Mouse (Mus musculus) neural tube, embryonic 14.5 days (tissue): ENCODE results near the gene Lmntd1. TPM values are rescaled to one million over a fixed set of nuclear protein-coding genes. Genes with fewer than 3 reads are reported as not detected.

Source experiments
- ATAC-seq: fragments of 200-750 bp; cut with Nextera tagmentation; 2 replicates; pipeline ENCODE4 v1.8.0; 2017; ENCODE audit warnings: low read depth, mild to moderate bottlenecking, moderate TSS enrichment, moderate library complexity
- H3K27ac ChIP-seq: fragments of 300-500 bp; sonication (generic); 2 replicates; pipeline ENCODE4 v1.5.1; 2014; ENCODE audit warnings: low read depth, mild to moderate bottlenecking, control low read depth, low read length, moderate library complexity, mixed read lengths
- H3K27me3 ChIP-seq: fragments of 300-500 bp; sonication (generic); 2 replicates; pipeline ENCODE4 v1.6.1; 2014; ENCODE audit warnings: low read length; ENCODE audit not compliant: control insufficient read depth, insufficient read depth
- H3K36me3 ChIP-seq: fragments of 300-500 bp; sonication (generic); 2 replicates; pipeline ENCODE4 v1.6.1; 2014; ENCODE audit warnings: low read length, mixed read lengths; ENCODE audit not compliant: control insufficient read depth, insufficient read depth
- H3K4me1 ChIP-seq: fragments of 300-500 bp; sonication (generic); 2 replicates; pipeline ENCODE4 v1.6.1; 2014; ENCODE audit warnings: low read length; ENCODE audit not compliant: control insufficient read depth, insufficient read depth
- H3K4me2 ChIP-seq: fragments of 300-500 bp; sonication (generic); 2 replicates; pipeline ENCODE4 v1.6.1; 2014; ENCODE audit warnings: mild to moderate bottlenecking, low read depth, low read length, control low read depth
- H3K4me3 ChIP-seq: fragments of 300-500 bp; sonication (generic); 2 replicates; pipeline ENCODE4 v1.5.1; 2014; ENCODE audit warnings: low read depth, low read length, control low read depth, mixed read lengths
- H3K9ac ChIP-seq: fragments of 300-500 bp; sonication (generic); replicated peaks from 2 replicates; pipeline ENCODE4 v1.6.1; 2014; ENCODE audit warnings: low read depth, mild to moderate bottlenecking, control low read depth, low read length, mixed read lengths
- H3K9me3 ChIP-seq: fragments of 300-500 bp; sonication (generic); 2 replicates; pipeline ENCODE4 v1.6.1; 2016; ENCODE audit warnings: low read length; ENCODE audit not compliant: control insufficient read depth
- WGBS: fragments of 180-500 bp; shearing (Covaris S2); extraction: QIAGEN DNeasy Blood & Tissue Kit; methylation state at CpG from one replicate; pipeline ENCODE4 v1.1.7; 2014; 5-methylcytosine and 5-hydroxymethylcytosine counted together
- polyA plus RNA-seq: library from polyadenylated mRNA; unstranded; fragments of >200 nt; fragmentation: Nextera tagmentation; extraction: Ambion mirVana; gene quantifications from 2 replicates; pipeline ENCODE4 v1.2.1, GENCODE M21; 2014

Gene Lmntd1
- polyA plus RNA-seq, 1 experiment from 2014 or later, result 0.16 TPM

DNA sequence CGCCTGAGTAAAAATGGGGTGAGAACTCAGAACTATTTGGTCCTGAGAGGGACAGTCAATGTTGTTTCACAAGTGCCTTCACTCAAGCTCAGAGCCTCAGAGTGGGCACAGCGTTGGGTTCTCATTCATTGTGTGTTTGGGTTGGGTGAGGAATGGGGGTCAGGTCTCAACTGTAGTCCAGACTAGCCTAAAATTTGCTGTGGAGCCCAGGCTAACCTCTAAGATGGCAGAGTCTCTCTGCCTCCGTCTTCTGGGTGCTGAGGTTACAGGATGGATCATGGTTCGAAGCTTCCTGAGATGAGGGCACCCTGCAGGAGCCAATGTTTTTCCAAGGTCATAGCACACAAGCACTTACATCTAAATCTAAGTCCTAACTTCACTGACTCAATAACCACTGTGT is 37.4 kb downstream of the Lmntd1 start:
- Histone ChIP-seq H3K4me1 (peaks cover 5% of the 10 kb centered on the region; the same call in 1 of the 2 replicates), H3K27ac (no peak overlapping the region), H3K9ac (no peak overlapping the region), H3K4me3 (no peak overlapping the region), H3K36me3 (no peaks in the 10 kb centered on the region), H3K27me3 (no peaks in the 10 kb centered on the region), H3K4me2 (no peak overlapping the region), H3K9me3 (no peaks in the 10 kb centered on the region)
- ATAC-seq, result no peak
- WGBS, result 92% methylated on average over 4 of the region's 4 CpGs

DNA sequence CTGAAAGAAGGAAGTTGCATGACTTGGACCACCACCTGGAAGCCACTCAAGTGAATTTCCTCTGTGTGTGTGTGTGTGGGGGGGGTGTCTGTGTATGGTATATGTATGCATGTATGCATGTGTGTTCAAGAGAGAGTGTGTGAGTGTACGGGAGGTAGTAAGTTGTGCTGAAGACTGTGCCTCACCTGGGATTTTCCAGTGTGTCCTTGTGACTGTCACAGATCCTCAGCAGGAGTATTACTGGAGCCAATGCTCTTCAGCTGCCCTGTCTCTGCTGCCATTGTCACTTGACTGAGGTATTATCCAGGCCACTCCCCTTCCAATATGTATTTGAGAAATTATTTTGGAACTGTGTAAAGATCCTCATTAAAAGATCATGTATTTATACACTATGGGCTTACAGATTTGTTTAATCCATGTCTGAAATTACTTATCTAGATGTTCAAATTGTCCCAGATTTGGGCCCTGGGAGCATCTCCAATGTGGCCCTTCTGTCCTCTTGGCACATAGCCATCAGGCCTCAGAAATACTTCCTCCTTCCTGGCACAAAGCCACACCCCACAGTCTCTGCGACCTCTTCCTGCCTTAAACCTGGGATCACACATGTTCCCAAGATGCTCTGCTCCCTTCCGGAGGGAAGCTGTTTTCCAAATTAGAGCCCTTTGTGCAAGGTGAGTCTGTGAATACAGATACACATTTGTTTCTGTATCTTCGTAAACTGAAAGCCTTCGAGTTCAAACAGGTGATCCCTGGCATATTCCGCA is 40.7 kb downstream of the Lmntd1 start:
- H3K9ac ChIP-seq, result no peak overlapping the region
- no peak overlapping the region for H3K4me2 ChIP-seq
- no peaks in the 10 kb centered on the region for H3K27me3 ChIP-seq
- ATAC-seq, result no peak
- H3K36me3 ChIP-seq, result no peaks in the 10 kb centered on the region
- no peak overlapping the region for H3K27ac ChIP-seq
- H3K4me1 ChIP-seq, result no peaks in the 10 kb centered on the region; the same call in 1 of the 2 replicates
- H3K9me3 ChIP-seq, result no peaks in the 10 kb centered on the region
- no peak overlapping the region for H3K4me3 ChIP-seq
- WGBS, result 87% methylated on average over 6 of the region's 6 CpGs

DNA sequence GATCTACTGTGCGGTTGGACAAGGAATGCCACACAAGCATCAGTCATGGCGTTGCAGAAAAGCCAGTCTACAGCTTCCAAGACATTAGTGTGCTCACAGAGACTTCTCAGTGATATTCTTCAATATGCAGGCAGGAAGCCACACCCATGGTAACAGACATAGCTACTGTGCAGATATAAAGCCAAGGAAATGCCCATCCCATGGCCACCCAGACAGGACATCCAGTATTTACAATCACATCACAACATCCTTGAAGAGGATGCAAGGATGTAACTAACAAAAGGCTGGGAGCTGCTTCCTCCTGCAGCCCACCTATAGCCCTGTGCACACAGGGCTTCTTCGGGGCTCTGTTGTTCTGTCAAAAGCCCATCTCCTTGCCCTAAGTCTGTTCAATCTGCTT is 45.4 kb downstream of the Lmntd1 start:
- H3K36me3 ChIP-seq, result no peaks in the 10 kb centered on the region
- H3K27ac ChIP-seq, result no peak overlapping the region
- no peaks in the 10 kb centered on the region for H3K9me3 ChIP-seq
- no peaks in the 10 kb centered on the region for H3K27me3 ChIP-seq
- H3K4me2 ChIP-seq, result no peak overlapping the region
- WGBS, result 83% methylated on average over 3 of the region's 3 CpGs
- H3K4me1 ChIP-seq, result no peaks in the 10 kb centered on the region
- no peak for ATAC-seq
- H3K9ac ChIP-seq, result no peak overlapping the region
- H3K4me3 ChIP-seq, result no peak overlapping the region

DNA sequence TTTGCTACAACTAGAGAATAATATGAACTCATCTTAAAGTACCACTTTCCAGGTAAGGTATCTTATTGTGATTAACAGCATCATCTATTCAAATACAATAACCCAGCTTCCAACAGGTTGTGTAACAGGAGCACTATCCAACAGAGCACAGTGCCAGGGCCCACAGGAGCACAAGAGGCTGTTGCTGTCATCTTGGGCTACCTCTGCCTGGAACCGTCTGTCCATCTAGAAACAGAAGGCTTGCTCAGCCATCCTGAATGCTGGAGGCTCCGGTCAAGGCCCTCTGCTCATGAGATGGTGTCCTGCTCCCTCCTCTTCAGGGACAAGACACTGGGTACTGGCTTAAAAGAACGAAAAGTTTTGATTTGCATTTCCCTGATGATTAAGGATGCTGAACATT is 46.3 kb downstream of the Lmntd1 start:
- no peak overlapping the region for H3K4me3 ChIP-seq
- no peaks in the 10 kb centered on the region for H3K4me1 ChIP-seq
- H3K4me2 ChIP-seq, result no peak overlapping the region
- H3K36me3 ChIP-seq, result no peaks in the 10 kb centered on the region
- H3K27ac ChIP-seq, result no peak overlapping the region
- no peaks in the 10 kb centered on the region for H3K9me3 ChIP-seq
- no peak overlapping the region for H3K9ac ChIP-seq
- ATAC-seq, result no peak
- H3K27me3 ChIP-seq, result no peaks in the 10 kb centered on the region
- WGBS, result 87% methylated on average over 3 of the region's 3 CpGs

DNA sequence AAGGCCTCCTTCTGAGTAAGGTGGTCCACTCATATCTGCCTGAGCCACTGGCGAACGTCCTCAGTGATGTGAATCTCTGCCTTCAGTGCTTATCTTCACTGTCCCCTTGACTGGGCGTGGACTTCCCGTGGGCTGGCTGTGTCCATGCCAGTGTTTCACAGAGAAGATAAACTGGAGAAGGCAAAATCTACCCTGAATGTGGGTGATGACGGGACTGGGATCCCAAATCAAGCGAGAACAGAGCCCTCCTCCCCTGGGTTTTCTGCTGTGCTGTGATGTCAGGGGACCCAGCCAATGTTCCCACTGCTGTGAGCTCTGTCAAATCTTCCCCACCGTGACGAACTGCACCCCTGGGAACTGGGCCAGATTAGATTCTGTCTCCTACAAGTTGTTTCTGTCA is 46.8 kb downstream of the Lmntd1 start:
- ATAC-seq, result no peak
- H3K9me3 ChIP-seq, result no peaks in the 10 kb centered on the region
- H3K4me2 ChIP-seq, result no peak overlapping the region
- H3K4me1 ChIP-seq, result no peaks in the 10 kb centered on the region
- H3K4me3 ChIP-seq, result no peak overlapping the region
- H3K27ac ChIP-seq, result no peak overlapping the region
- H3K36me3 ChIP-seq, result no peaks in the 10 kb centered on the region
- WGBS, result 77% methylated on average over 8 of the region's 8 CpGs
- no peaks in the 10 kb centered on the region for H3K27me3 ChIP-seq
- no peak overlapping the region for H3K9ac ChIP-seq

DNA sequence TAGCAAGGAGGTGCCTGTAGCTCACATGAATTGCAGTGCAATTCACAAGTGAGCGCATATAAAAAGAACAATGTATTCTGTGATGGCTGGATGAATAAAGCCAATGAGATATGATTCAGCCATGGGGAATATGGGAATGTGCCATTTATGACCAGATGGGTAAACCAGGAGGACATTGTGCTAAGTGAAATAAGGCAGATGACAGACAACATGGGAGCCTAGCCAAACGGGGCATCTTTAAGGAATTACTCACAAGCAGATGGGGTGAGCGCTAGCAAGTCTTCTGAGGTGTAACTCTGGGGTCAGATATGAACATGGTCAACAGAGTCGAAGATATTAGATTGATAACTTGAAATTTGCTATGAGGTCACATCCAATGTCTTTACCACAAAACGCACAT is 48.5 kb downstream of the Lmntd1 start:
- no peak overlapping the region for H3K4me3 ChIP-seq
- H3K9ac ChIP-seq, result no peak overlapping the region
- H3K27me3 ChIP-seq, result no peaks in the 10 kb centered on the region
- H3K4me1 ChIP-seq, result no peaks in the 10 kb centered on the region
- no peaks in the 10 kb centered on the region for H3K36me3 ChIP-seq
- 93% methylated on average over 5 of the region's 5 CpGs for WGBS
- ATAC-seq, result no peak
- H3K9me3 ChIP-seq, result no peaks in the 10 kb centered on the region
- H3K4me2 ChIP-seq, result no peak overlapping the region
- no peak overlapping the region for H3K27ac ChIP-seq

DNA sequence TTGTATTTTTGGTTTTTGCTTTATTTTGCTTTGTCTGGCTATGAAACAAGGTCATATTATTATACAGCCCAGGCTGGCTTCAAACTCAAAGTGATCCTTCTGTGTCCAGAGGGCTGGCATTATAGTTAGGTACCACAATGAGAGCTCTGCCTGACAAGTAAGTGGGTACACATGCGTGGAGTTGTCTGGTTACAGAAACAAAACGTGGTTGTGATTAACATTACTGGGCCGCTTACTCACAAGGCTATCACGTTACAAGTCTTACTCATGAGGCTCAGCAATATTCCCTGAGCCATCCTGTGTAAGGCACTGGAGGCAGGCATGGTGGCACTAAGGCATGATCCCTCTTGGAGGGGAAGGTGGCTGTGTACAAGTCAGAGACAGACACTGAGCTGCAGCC is 49.4 kb downstream of the Lmntd1 start:
- Histone ChIP-seq H3K4me3 (no peak overlapping the region), H3K27me3 (no peaks in the 10 kb centered on the region), H3K9ac (no peak overlapping the region), H3K4me1 (no peaks in the 10 kb centered on the region), H3K4me2 (no peak overlapping the region), H3K27ac (no peak overlapping the region), H3K36me3 (no peaks in the 10 kb centered on the region), H3K9me3 (no peaks in the 10 kb centered on the region)
- ATAC-seq, result no peak
- WGBS, result 84% methylated on average over 4 of the region's 4 CpGs

DNA sequence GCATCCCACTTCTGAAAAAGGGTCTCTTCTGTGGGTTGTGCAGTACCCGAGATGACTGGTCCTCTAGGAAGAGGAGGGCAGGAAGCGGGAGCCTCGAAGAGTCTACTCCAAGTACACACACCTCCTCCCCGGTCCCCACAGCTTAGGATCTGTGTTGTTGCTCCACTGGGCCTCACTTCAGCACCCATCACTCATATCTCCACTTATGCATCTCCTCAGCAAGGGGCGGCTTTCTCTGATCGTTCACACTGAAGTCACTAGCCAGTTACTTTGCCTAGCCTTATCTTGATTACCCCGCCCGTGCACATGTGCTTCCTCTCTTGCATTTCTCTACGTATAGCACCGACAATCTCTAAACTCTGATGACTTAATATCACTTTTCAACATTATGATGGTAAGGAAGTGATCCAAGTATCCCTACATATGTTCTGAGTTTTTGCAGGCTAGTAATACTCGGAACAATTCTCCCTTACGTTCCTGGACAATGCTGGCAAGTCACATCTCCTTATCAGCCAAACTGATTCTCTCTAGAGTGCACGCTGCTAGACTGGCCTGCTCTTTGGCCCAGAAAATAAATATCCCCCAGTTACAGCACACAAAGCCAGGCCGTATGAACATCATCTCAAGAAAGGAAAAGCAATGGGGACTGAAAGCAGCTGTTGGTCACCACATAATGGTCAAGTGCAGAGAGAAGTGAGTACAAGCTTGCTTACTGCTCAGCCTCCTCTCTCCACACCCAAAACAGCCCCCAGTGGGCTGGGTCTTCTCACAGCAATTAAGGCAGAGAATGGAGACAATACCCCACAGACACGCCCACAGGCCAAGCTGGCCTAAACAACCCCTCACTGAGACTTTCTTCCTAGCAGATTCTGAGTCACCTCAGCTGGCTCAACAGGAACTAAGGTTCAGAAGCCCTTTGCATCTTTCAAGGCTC is 56.8 kb downstream of the Lmntd1 start:
- 82% methylated on average over 15 of the region's 15 CpGs for WGBS
- Histone ChIP-seq H3K36me3 (no peaks in the 10 kb centered on the region), H3K4me2 (no peak overlapping the region)

DNA sequence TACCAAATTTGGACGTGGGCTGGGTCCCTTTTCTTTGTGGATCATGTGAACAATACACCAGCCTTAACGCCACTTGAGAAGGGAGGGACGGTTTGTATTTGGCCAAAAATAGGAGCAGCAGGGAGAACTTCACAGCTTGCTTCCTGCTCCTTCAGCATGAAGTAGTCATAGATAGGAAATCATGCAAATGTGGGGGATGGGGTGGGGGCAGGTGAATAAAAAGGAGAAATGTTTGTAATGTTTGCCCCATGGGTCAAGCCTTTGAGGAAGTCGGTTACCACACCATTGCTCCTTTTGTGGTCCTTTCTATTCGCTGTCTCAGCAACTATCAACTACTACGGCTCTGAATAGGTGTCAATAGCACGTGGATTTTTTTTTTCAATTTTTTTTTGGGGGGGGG is 60.9 kb downstream of the Lmntd1 start:
- Histone ChIP-seq H3K27me3 (no peaks in the 10 kb centered on the region), H3K27ac (no peak overlapping the region), H3K4me3 (no peak overlapping the region), H3K36me3 (no peaks in the 10 kb centered on the region), H3K4me1 (no peaks in the 10 kb centered on the region), H3K4me2 (no peak overlapping the region), H3K9me3 (no peaks in the 10 kb centered on the region), H3K9ac (no peak overlapping the region)
- no peak for ATAC-seq
- 83% methylated on average over 7 of the region's 7 CpGs for WGBS

More for the DNA sequence above, 56.8 kb downstream of the Lmntd1 start:
- H3K27ac ChIP-seq, result no peak overlapping the region
- H3K4me1 ChIP-seq, result no peaks in the 10 kb centered on the region
- ATAC-seq, result no peak
- no peak overlapping the region for H3K4me3 ChIP-seq
- no peaks in the 10 kb centered on the region for H3K9me3 ChIP-seq
- no peak overlapping the region for H3K9ac ChIP-seq
- no peaks in the 10 kb centered on the region for H3K27me3 ChIP-seq
